Mouse (Mus musculus) kidney, postnatal 0 days (tissue): ENCODE measurements around the gene Sox9. TPM values are rescaled to one million over a fixed set of nuclear protein-coding genes. Genes with fewer than 3 reads are reported as not detected.
A peak's percentile ranks its signal among the peaks of the same experiment; 100 is the strongest.

Experiments used
- ATAC-seq: fragments of 200-750 bp; cut with Nextera tagmentation; replicated peaks from 2 replicates; pipeline ENCODE4 v1.8.0; 2017; ENCODE audit warnings: low read depth, moderate number of reproducible peaks, moderate TSS enrichment, moderate library complexity; ENCODE audit not compliant: low FRiP score
- DNase-seq: peaks from one replicate; pipeline ENCODE4 v3.0.0-alpha.2; 2016; ENCODE audit warnings: low spot score
- H3K27ac ChIP-seq: fragments of 300-500 bp; sonication (generic); 2 replicates; pipeline ENCODE4 v1.5.1; 2014; ENCODE audit warnings: mild to moderate bottlenecking
- H3K27me3 ChIP-seq: fragments of 300-500 bp; sonication (generic); 2 replicates; pipeline ENCODE4 v1.6.1; 2014; ENCODE audit warnings: low read length, mixed read lengths; ENCODE audit not compliant: insufficient read depth
- H3K36me3 ChIP-seq: fragments of 300-500 bp; sonication (generic); 2 replicates; pipeline ENCODE4 v1.6.1; 2014; ENCODE audit warnings: low read length, mixed read lengths; ENCODE audit not compliant: insufficient read depth
- H3K4me1 ChIP-seq: fragments of 300-500 bp; sonication (generic); replicated peaks from 2 replicates; pipeline ENCODE4 v1.6.1; 2014; ENCODE audit warnings: antibody characterized with exemption, low read length, mixed read lengths; ENCODE audit not compliant: insufficient read depth
- H3K4me2 ChIP-seq: fragments of 300-500 bp; sonication (generic); 2 replicates; pipeline ENCODE4 v1.6.1; 2014; ENCODE audit warnings: mild to moderate bottlenecking, low read length, moderate library complexity, mixed read lengths
- H3K4me3 ChIP-seq: fragments of 300-500 bp; sonication (generic); replicated peaks from 2 replicates; pipeline ENCODE4 v1.5.1; 2014; ENCODE audit warnings: low read depth, low read length
- H3K9ac ChIP-seq: fragments of 300-500 bp; sonication (generic); 2 replicates; pipeline ENCODE4 v1.6.1; 2014; ENCODE audit warnings: low read depth, low read length
- H3K9me3 ChIP-seq: fragments of 300-500 bp; sonication (generic); replicated peaks from 2 replicates; pipeline ENCODE4 v1.6.1; 2016; ENCODE audit warnings: low read length, inconsistent platforms, mixed read lengths
- CTCF ChIP-seq: IDR thresholded peaks from 2 replicates; pipeline ENCODE4 v1.5.1; 2016; ENCODE audit warnings: antibody characterized with exemption, low read depth, mild to moderate bottlenecking, moderate library complexity
- WGBS: fragments of 180-500 bp; shearing (Covaris S2); extraction: QIAGEN DNeasy Blood & Tissue Kit; methylation state at CpG from one replicate; pipeline ENCODE4 v1.1.7; 2014; 5-methylcytosine and 5-hydroxymethylcytosine counted together
- polyA plus RNA-seq: library from polyadenylated mRNA; unstranded; fragments of >200 nt; fragmentation: Nextera tagmentation; extraction: Ambion mirVana; gene quantifications from 2 replicates; pipeline ENCODE4 v1.2.1, GENCODE M21; 2015

Sox9 gene
- polyA plus RNA-seq, 1 experiment from 2014 or later = 29.3 TPM

DNA sequence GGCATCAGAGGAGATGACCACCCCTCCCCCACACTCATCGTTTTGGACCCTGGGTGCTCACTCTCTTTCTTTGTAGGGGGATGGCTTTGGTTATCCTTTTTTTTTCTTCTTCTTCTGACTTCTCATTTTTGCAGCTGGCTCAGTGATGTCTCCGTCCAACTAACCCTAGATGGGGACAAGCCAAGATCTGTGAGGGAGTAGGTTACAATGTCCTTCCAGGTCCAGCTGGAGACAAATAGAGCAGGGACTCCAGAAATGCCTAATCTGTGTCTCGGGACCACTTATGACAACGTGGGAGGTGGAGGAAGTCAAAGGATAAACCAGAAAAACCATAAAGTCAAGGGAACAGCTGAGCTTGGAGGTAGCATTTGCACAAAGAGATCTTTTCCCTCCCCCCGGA is 14.4 kb downstream of the Sox9 start:
- DNase-seq = no peak
- no peak overlapping the region for H3K27ac ChIP-seq
- TF ChIP-seq CTCF = no peak
- no peak overlapping the region for H3K4me3 ChIP-seq
- H3K4me2 ChIP-seq = no peak overlapping the region
- H3K9ac ChIP-seq = no peak overlapping the region
- H3K9me3 ChIP-seq = no peaks in the 10 kb centered on the region
- no peak for ATAC-seq
- no peaks in the 10 kb centered on the region for H3K4me1 ChIP-seq
- WGBS = 82% methylated on average over 5 of the region's 5 CpGs
- no peaks in the 10 kb centered on the region for H3K36me3 ChIP-seq
- H3K27me3 ChIP-seq = no peaks in the 10 kb centered on the region

DNA sequence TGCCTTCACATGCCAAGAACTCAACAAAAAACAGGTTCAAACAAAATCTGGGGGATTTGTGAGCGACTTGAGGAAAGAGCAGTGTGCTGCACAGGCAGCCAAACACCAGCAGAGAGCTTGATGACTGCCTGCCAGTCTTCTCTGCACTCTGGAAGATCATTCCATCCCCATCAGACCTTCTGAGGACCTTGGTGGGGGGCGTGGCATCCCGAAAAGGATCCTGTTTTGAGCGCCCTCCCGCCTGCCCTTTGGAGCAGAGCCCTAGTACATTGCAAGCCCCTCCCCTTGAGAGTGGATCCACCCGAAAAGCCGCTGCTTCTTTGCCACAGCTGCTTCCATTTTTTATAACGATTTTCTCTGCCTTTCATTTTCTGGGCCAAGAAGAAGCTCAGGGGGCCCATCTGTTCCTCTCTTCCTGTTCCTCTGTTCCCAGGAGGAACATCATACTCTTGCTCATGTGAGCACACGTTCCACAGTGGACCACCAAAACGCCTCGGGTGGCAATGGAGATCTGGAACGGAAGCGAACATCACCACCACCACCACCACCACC is 16.9 kb downstream of the Sox9 start:
- no peak for ATAC-seq
- no peaks in the 10 kb centered on the region for H3K4me1 ChIP-seq
- no peak overlapping the region for H3K4me2 ChIP-seq
- no peak for TF ChIP-seq CTCF
- H3K27ac ChIP-seq = no peak overlapping the region
- H3K36me3 ChIP-seq = no peaks in the 10 kb centered on the region
- no peak for DNase-seq
- 0 out of 2 replicates have a peak, but pooled peaks cover 5% of the 10 kb centered on the region for H3K27me3 ChIP-seq
- 65% methylated on average over 13 of the region's 13 CpGs for WGBS
- no peaks in the 10 kb centered on the region for H3K9me3 ChIP-seq
- H3K9ac ChIP-seq = no peak overlapping the region
- H3K4me3 ChIP-seq = no peak overlapping the region

DNA sequence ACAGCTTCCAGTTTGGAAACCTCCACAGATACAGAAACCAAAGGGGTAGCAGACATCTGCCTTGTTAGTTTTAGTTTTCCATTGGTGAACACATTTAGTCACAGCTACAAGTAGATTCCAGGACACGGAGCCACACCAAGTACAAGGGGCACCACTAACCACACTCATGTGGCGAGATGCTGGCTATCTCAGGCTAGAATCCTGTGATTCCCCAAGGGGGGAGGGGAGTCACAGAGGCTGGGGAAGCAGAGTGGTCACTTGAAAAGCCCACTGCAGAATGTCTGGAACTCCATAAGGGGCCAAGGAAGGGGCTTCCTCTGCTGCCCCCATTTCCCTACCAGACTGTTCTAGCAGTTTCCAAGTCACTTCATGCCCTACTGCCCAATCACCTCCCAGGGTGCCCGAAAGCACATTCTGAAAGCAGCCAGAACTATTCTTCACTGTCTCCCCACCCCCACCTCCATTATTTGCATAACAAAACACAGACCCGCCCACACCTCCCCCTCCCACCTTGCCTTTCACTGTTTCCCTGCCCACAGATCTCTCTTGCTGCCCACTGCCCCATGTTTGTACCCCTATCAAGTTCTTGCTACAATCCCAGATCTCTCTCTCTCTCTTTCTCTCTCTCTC is 19.3 kb downstream of the Sox9 start:
- no peak overlapping the region for H3K4me3 ChIP-seq
- DNase-seq (no peak), ATAC-seq (peak; percentile 25; the same call in 1 of the 2 replicates)
- no peak overlapping the region for H3K27ac ChIP-seq
- no peaks in the 10 kb centered on the region for H3K4me1 ChIP-seq
- TF ChIP-seq CTCF = no peak
- no peak overlapping the region for H3K9ac ChIP-seq
- H3K9me3 ChIP-seq = no peaks in the 10 kb centered on the region
- no peak overlapping the region for H3K4me2 ChIP-seq
- no peaks in the 10 kb centered on the region for H3K36me3 ChIP-seq
- 0 out of 2 replicates have a peak, but pooled peaks cover 5% of the 10 kb centered on the region for H3K27me3 ChIP-seq
- 46% methylated on average over 4 of the region's 4 CpGs for WGBS

DNA sequence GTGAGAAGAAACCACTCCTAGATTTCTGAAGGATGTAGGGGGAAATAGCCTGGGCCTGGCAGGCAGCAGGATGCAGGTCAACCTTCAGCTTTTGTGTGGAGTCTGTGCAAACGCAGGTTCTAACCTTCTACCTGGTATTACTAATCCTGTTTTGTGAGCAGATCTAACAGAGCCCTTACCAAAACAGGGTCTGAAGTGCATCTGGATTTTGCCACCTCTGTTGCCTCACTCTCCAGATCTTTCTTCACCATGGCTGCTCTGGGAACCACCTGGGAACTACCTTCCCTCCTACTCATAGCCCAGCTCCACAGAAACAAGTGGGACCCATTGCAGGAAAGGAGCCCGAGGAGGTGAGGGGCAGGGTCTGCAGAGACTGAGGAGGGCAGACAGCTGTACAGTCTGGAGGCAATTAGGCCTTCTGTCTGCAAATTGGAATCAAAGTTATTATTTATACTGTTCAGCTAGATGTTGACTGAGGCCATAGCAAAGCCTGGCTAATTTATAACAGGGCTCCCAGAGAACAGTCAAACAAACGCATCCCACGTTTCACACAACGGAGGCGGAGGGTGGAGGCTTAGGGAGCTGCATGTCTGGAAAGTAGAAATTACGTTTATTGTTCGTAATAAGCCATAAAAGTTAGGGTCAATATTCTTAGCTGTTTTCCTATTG is 25.9 kb downstream of the Sox9 start:
- WGBS = 39% methylated on average over 8 of the region's 8 CpGs
- no peak overlapping the region for H3K27ac ChIP-seq
- no peak overlapping the region for H3K4me2 ChIP-seq
- no peak for ATAC-seq
- H3K4me1 ChIP-seq = peaks cover 6% of the 10 kb centered on the region; the same call in 1 of the 2 replicates
- H3K27me3 ChIP-seq = no peaks in the 10 kb centered on the region
- TF ChIP-seq CTCF = no peak
- no peaks in the 10 kb centered on the region for H3K9me3 ChIP-seq
- H3K36me3 ChIP-seq = no peaks in the 10 kb centered on the region
- no peak overlapping the region for H3K4me3 ChIP-seq
- H3K9ac ChIP-seq = no peak overlapping the region
- DNase-seq = no peak

DNA sequence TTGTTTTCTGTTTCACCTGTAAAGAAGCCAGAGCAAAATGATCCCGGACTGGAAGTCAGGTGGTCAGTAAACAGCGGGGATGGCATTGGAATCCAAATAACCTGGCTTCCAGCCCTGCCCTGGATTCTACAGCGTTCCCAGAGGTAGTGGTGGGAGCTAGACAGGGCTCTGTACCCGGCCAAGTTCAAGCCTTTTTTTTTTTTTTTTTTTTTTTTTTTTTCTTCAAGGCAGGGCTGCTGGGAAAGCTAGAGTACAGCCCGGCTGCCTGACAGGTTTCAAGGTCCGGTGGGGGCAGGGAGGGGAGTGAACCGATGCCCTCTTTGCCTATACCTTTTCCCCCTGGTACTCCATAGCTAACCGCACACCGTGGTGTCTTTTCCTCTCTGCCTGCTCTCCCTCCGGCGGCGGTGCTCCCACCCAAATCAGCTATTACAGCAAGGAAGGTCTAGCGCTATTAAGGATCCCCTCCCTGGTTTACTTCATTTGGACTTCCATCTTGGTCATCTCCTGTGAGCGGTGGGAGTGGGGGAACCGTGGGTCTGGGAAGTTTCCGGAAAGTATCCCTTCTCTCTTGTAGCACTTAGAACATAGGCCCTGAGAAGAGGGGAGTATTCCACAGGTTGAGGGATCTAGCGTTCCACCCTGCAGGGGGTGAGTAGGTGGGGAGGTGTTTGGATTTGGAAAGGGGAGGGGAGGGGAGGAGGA is 28.6 kb downstream of the Sox9 start:
- DNase-seq = peak; percentile 14
- ATAC-seq = peak; percentile 40
- Histone ChIP-seq H3K9ac (no peak overlapping the region), H3K4me1 (peaks cover 6% of the 10 kb centered on the region; the same call in 1 of the 2 replicates), H3K36me3 (no peaks in the 10 kb centered on the region), H3K4me2 (peak overlapping the region; percentile 54), H3K27ac (no peak overlapping the region), H3K27me3 (no peaks in the 10 kb centered on the region), H3K9me3 (no peaks in the 10 kb centered on the region), H3K4me3 (peak overlapping the region; percentile 6; the same call in 1 of the 2 replicates)
- no peak for TF ChIP-seq CTCF
- 4% methylated on average over 17 of the region's 17 CpGs for WGBS
